Mouse (Mus musculus) heart, embryonic 15.5 days (tissue): ENCODE measurements around the gene Rfng. TPM values are rescaled to one million over a fixed set of nuclear protein-coding genes. Genes with fewer than 3 reads are reported as not detected.
A peak's percentile ranks its signal among the peaks of the same experiment; 100 is the strongest.
"Not testable (repeated sequence)": the region's sequence is repeated elsewhere in the genome, so short reads cannot be mapped to it uniquely, and the experiment has no call there.

Experiments
- ATAC-seq: fragments of 200-750 bp; cut with Nextera tagmentation; replicated peaks from 2 replicates; pipeline ENCODE4 v1.8.0; 2017; ENCODE audit warnings: low read depth, moderate TSS enrichment; ENCODE audit not compliant: insufficient number of reproducible peaks, insufficient read depth, low FRiP score
- H3K27ac ChIP-seq: fragments of 300-500 bp; sonication (generic); 2 replicates; pipeline ENCODE4 v1.5.1; 2015; ENCODE audit warnings: mild to moderate bottlenecking, inconsistent platforms
- H3K27me3 ChIP-seq: fragments of 300-500 bp; sonication (generic); 2 replicates; pipeline ENCODE4 v1.6.1; 2015; ENCODE audit warnings: inconsistent platforms
- H3K36me3 ChIP-seq: fragments of 300-500 bp; sonication (generic); 2 replicates; pipeline ENCODE4 v1.6.1; 2015; ENCODE audit warnings: mild to moderate bottlenecking, inconsistent platforms
- H3K4me1 ChIP-seq: fragments of 300-500 bp; sonication (generic); replicated peaks from 2 replicates; pipeline ENCODE4 v1.6.1; 2015; ENCODE audit warnings: inconsistent platforms
- H3K4me2 ChIP-seq: fragments of 300-500 bp; sonication (generic); 2 replicates; pipeline ENCODE4 v1.6.1; 2015; ENCODE audit warnings: inconsistent platforms, mild to moderate bottlenecking, moderate library complexity
- H3K4me3 ChIP-seq: fragments of 300-500 bp; sonication (generic); 2 replicates; pipeline ENCODE4 v1.5.1; 2015; ENCODE audit warnings: mild to moderate bottlenecking, inconsistent platforms
- H3K9ac ChIP-seq: fragments of 300-500 bp; sonication (generic); 2 replicates; pipeline ENCODE4 v1.6.1; 2015; ENCODE audit warnings: mild to moderate bottlenecking, inconsistent platforms
- H3K9me3 ChIP-seq: fragments of 300-500 bp; sonication (generic); replicated peaks from 2 replicates; pipeline ENCODE4 v1.6.1; 2016; ENCODE audit warnings: inconsistent platforms
- WGBS: fragments of 180-500 bp; shearing (Covaris S2); methylation state at CpG from one replicate; pipeline ENCODE4 v1.1.7; 2015; ENCODE audit warnings: mixed read lengths; 5-methylcytosine and 5-hydroxymethylcytosine counted together
- polyA plus RNA-seq: library from polyadenylated mRNA; unstranded; fragments of >200 nt; fragmentation: Nextera tagmentation; extraction: Ambion mirVana; gene quantifications from 2 replicates; pipeline ENCODE4 v1.2.1, GENCODE M21; 2015

Rfng gene
- polyA plus RNA-seq, 1 experiment from 2014 or later, result 21.1 TPM

GRCm38 (mm10) chr11:120789355-120789754 lies 5.3 kb upstream of the Rfng start:
- H3K27me3 ChIP-seq, result no peaks in the 10 kb centered on the region
- peaks cover 9% of the 10 kb centered on the region for H3K4me1 ChIP-seq
- WGBS, result 82% methylated on average over 4 of the region's 4 CpGs
- H3K4me3 ChIP-seq, result no peak overlapping the region
- H3K9ac ChIP-seq, result no peak overlapping the region
- H3K9me3 ChIP-seq, result no peaks in the 10 kb centered on the region
- H3K4me2 ChIP-seq, result no peak overlapping the region
- no peak for ATAC-seq
- no peak overlapping the region for H3K27ac ChIP-seq
- peaks cover 73% of the 10 kb centered on the region for H3K36me3 ChIP-seq

GRCm38 (mm10) chr11:120788460-120788859 lies 4.5 kb upstream of the Rfng start:
- WGBS, result 84% methylated on average over 9 of the region's 10 CpGs
- H3K27me3 ChIP-seq, H3K27ac ChIP-seq, H3K4me2 ChIP-seq, ATAC-seq, H3K9ac ChIP-seq, H3K9me3 ChIP-seq, H3K4me3 ChIP-seq: not testable (repeated sequence)
- Histone ChIP-seq H3K4me1 (peaks cover 12% of the 10 kb centered on the region), H3K36me3 (peaks cover 71% of the 10 kb centered on the region)

- peak overlapping the region; percentile 95 for H3K4me3 ChIP-seq
- peaks cover 15% of the 10 kb centered on the region for H3K4me1 ChIP-seq
- H3K27ac ChIP-seq, result no peak overlapping the region
- no peaks in the 10 kb centered on the region for H3K9me3 ChIP-seq
- ATAC-seq, result no peak
- peak overlapping the region; percentile 97 for H3K4me2 ChIP-seq
- peak overlapping the region; percentile 85 for H3K9ac ChIP-seq
- no peaks in the 10 kb centered on the region for H3K27me3 ChIP-seq
- H3K36me3 ChIP-seq, result peaks cover 46% of the 10 kb centered on the region
- 33% methylated on average over 9 of the region's 9 CpGs for WGBS
Observed at GRCm38 (mm10) chr11:120785145-120785544, 1.1 kb upstream of the Rfng start.

- peak overlapping the region; percentile 48 for H3K27ac ChIP-seq
- peaks cover 33% of the 10 kb centered on the region for H3K36me3 ChIP-seq
- peaks cover 15% of the 10 kb centered on the region for H3K4me1 ChIP-seq
- H3K9me3 ChIP-seq, result no peaks in the 10 kb centered on the region
- 0 out of 2 replicates have a peak, but pooled peaks have one; percentile 1 for ATAC-seq
- no peaks in the 10 kb centered on the region for H3K27me3 ChIP-seq
- H3K9ac ChIP-seq, result peak overlapping the region; percentile 85
- H3K4me3 ChIP-seq, result peak overlapping the region; percentile 95
- H3K4me2 ChIP-seq, result peak overlapping the region; percentile 97
- WGBS, result 1% methylated on average over 42 of the region's 42 CpGs
Observed at GRCm38 (mm10) chr11:120783426-120784063, 462 bp downstream of the Rfng start.

GRCm38 (mm10) chr11:120781361-120781760 lies 2.6 kb downstream of the Rfng start:
- H3K4me1 ChIP-seq, result peaks cover 15% of the 10 kb centered on the region
- not testable (repeated sequence) for H3K4me3 ChIP-seq, H3K27me3 ChIP-seq, H3K9ac ChIP-seq, H3K4me2 ChIP-seq, H3K9me3 ChIP-seq, ATAC-seq, H3K27ac ChIP-seq
- H3K36me3 ChIP-seq, result peaks cover 12% of the 10 kb centered on the region; the same call in 1 of the 2 replicates
- WGBS, result 92% methylated on average over 6 of the region's 6 CpGs

- H3K27ac ChIP-seq, result no peak overlapping the region
- no peak overlapping the region for H3K4me2 ChIP-seq
- no peak for ATAC-seq
- no peak overlapping the region for H3K9ac ChIP-seq
- no peak overlapping the region for H3K4me3 ChIP-seq
- peaks cover 11% of the 10 kb centered on the region for H3K4me1 ChIP-seq
- H3K36me3 ChIP-seq, result peaks cover 8% of the 10 kb centered on the region; the same call in 1 of the 2 replicates
- no peaks in the 10 kb centered on the region for H3K9me3 ChIP-seq
- 93% methylated on average over 1 of the region's 1 CpGs for WGBS
- H3K27me3 ChIP-seq, result no peaks in the 10 kb centered on the region; the same call in 1 of the 2 replicates
Observed at GRCm38 (mm10) chr11:120779876-120780275, 4.1 kb downstream of the Rfng start.

- H3K4me3 ChIP-seq, result no peak overlapping the region
- WGBS, result 35% methylated on average over 6 of the region's 6 CpGs
- H3K4me1 ChIP-seq, result 0 out of 2 replicates have a peak, but pooled peaks cover 3% of the 10 kb centered on the region
- H3K36me3 ChIP-seq, result peaks cover 8% of the 10 kb centered on the region; the same call in 1 of the 2 replicates
- no peak for ATAC-seq
- H3K9ac ChIP-seq, result no peak overlapping the region
- no peaks in the 10 kb centered on the region for H3K9me3 ChIP-seq
- no peak overlapping the region for H3K4me2 ChIP-seq
- H3K27ac ChIP-seq, result no peak overlapping the region
- H3K27me3 ChIP-seq, result peaks cover 4% of the 10 kb centered on the region; the same call in 1 of the 2 replicates
Observed at GRCm38 (mm10) chr11:120777123-120777522, 6.9 kb downstream of the Rfng start.

GRCm38 (mm10) chr11:120775774-120776469 lies 8.1 kb downstream of the Rfng start:
- 0 out of 2 replicates have a peak, but pooled peaks cover 3% of the 10 kb centered on the region for H3K4me1 ChIP-seq
- H3K27ac ChIP-seq, result no peak overlapping the region
- peaks cover 4% of the 10 kb centered on the region; the same call in 1 of the 2 replicates for H3K27me3 ChIP-seq
- peak; percentile 84 for ATAC-seq
- 23% methylated on average over 15 of the region's 15 CpGs for WGBS
- H3K9me3 ChIP-seq, result no peaks in the 10 kb centered on the region
- no peak overlapping the region for H3K4me3 ChIP-seq
- H3K4me2 ChIP-seq, result no peak overlapping the region
- no peak overlapping the region for H3K9ac ChIP-seq
- 0 out of 2 replicates have a peak, but pooled peaks cover 4% of the 10 kb centered on the region for H3K36me3 ChIP-seq

- Histone ChIP-seq H3K36me3 (no peaks in the 10 kb centered on the region), H3K9ac (no peak overlapping the region)
Observed at GRCm38 (mm10) chr11:120773463-120774190, 10.4 kb downstream of the Rfng start.

GRCm38 (mm10) chr11:120772749-120773148 lies 11.3 kb downstream of the Rfng start:
- no peak for ATAC-seq
- Histone ChIP-seq H3K36me3 (no peaks in the 10 kb centered on the region), H3K27me3 (peaks cover 4% of the 10 kb centered on the region; the same call in 1 of the 2 replicates), H3K27ac (no peak overlapping the region), H3K9me3 (no peaks in the 10 kb centered on the region), H3K4me3 (no peak overlapping the region), H3K4me2 (no peak overlapping the region), H3K4me1 (0 out of 2 replicates have a peak, but pooled peaks cover 3% of the 10 kb centered on the region), H3K9ac (no peak overlapping the region)
- 76% methylated on average over 3 of the region's 3 CpGs for WGBS

More at GRCm38 (mm10) chr11:120773463-120774190, 10.4 kb downstream of the Rfng start:
- Histone ChIP-seq H3K27me3 (peaks cover 4% of the 10 kb centered on the region; the same call in 1 of the 2 replicates), H3K4me3 (no peak overlapping the region), H3K9me3 (no peaks in the 10 kb centered on the region), H3K4me2 (no peak overlapping the region), H3K4me1 (0 out of 2 replicates have a peak, but pooled peaks cover 3% of the 10 kb centered on the region), H3K27ac (no peak overlapping the region)
- 82% methylated on average over 7 of the region's 7 CpGs for WGBS
- ATAC-seq, result no peak

- H3K9me3 ChIP-seq, result no peaks in the 10 kb centered on the region
- ATAC-seq, result no peak
- no peak overlapping the region for H3K4me2 ChIP-seq
- no peak overlapping the region for H3K4me3 ChIP-seq
- WGBS, result 73% methylated on average over 1 of the region's 1 CpGs
- no peaks in the 10 kb centered on the region for H3K4me1 ChIP-seq
- no peak overlapping the region for H3K9ac ChIP-seq
- H3K36me3 ChIP-seq, result no peaks in the 10 kb centered on the region
- peaks cover 7% of the 10 kb centered on the region; the same call in 1 of the 2 replicates for H3K27me3 ChIP-seq
- no peak overlapping the region for H3K27ac ChIP-seq
Observed at GRCm38 (mm10) chr11:120768206-120768605, 15.8 kb downstream of the Rfng start.
